Mouse (Mus musculus) heart, postnatal 10 days (tissue): ENCODE results near the gene Shroom3. TPM values are rescaled to one million over a fixed set of nuclear protein-coding genes. Genes with fewer than 3 reads are reported as not detected.
"Not testable (repeated sequence)": the region's sequence is repeated elsewhere in the genome, so short reads cannot be mapped to it uniquely, and the experiment has no call there.

Experiments
- DNase-seq, 2 experiments: peaks; one replicate each; pipeline ENCODE4 v3.0.0; 2021
- intact Hi-C: fragments of 180-260 bp; cut with DNase I; formaldehyde crosslinking; loops from one replicate; pipeline ENCODE4 v1.15.1; 2025
- total RNA-seq, 2 experiments: library from RNA; stranded (reverse); gene quantifications; 2 replicates each; pipeline ENCODE4 v1.2.3; 2021

Gene Shroom3
- total RNA-seq, 2 experiments from 2014 or later = 32.5 to 45.5 TPM

GRCm38 (mm10) chr5:92919390-92919789 lies 236.2 kb downstream of the Shroom3 start:
- no peak for DNase-seq
- intact Hi-C loops = no loop called here

- DNase-seq = no peak
- intact Hi-C loops = no loop called here
Observed at GRCm38 (mm10) chr5:92920984-92921383, 237.7 kb downstream of the Shroom3 start.

- intact Hi-C loops = no loop called here
Observed at GRCm38 (mm10) chr5:92921728-92922127, 238.5 kb downstream of the Shroom3 start.

GRCm38 (mm10) chr5:92922981-92923380 lies 239.7 kb downstream of the Shroom3 start:
- DNase-seq, intact Hi-C loops: not testable (repeated sequence)

More at GRCm38 (mm10) chr5:92921728-92922127, 238.5 kb downstream of the Shroom3 start:
- DNase-seq = no peak

GRCm38 (mm10) chr5:92924851-92925477 lies 241.7 kb downstream of the Shroom3 start:
- peak; percentile 63 to 70 for DNase-seq

GRCm38 (mm10) chr5:92927667-92928066 lies 244.4 kb downstream of the Shroom3 start:
- intact Hi-C loops = no loop called here
- DNase-seq = no peak

More at GRCm38 (mm10) chr5:92924851-92925477, 241.7 kb downstream of the Shroom3 start:
- intact Hi-C loops = no loop called here

GRCm38 (mm10) chr5:92930557-92930956 lies 247.3 kb downstream of the Shroom3 start:
- no peak for DNase-seq
- intact Hi-C loops = no loop called here

- intact Hi-C loops = no loop called here
Observed at GRCm38 (mm10) chr5:92931298-92931697, 248.1 kb downstream of the Shroom3 start.

GRCm38 (mm10) chr5:92933010-92933409 lies 249.8 kb downstream of the Shroom3 start:
- no peak for DNase-seq
- intact Hi-C loops = no loop called here

More at GRCm38 (mm10) chr5:92931298-92931697, 248.1 kb downstream of the Shroom3 start:
- DNase-seq = no peak

GRCm38 (mm10) chr5:92933599-92934217 lies 250.5 kb downstream of the Shroom3 start:
- no peak for DNase-seq
- intact Hi-C loops = no loop called here

GRCm38 (mm10) chr5:92934269-92934939 lies 251.2 kb downstream of the Shroom3 start:
- intact Hi-C loops = no loop called here

GRCm38 (mm10) chr5:92935883-92936282 lies 252.6 kb downstream of the Shroom3 start:
- intact Hi-C loops = no loop called here
- no peak for DNase-seq

More at GRCm38 (mm10) chr5:92934269-92934939, 251.2 kb downstream of the Shroom3 start:
- DNase-seq = no peak

- DNase-seq = no peak
Observed at GRCm38 (mm10) chr5:92937701-92938100, 254.5 kb downstream of the Shroom3 start.

GRCm38 (mm10) chr5:92939246-92939995 lies 256.2 kb downstream of the Shroom3 start:
- no peak for DNase-seq
- intact Hi-C loops = no loop called here

More at GRCm38 (mm10) chr5:92937701-92938100, 254.5 kb downstream of the Shroom3 start:
- intact Hi-C loops = no loop called here

GRCm38 (mm10) chr5:92942166-92942565 lies 258.9 kb downstream of the Shroom3 start:
- no peak for DNase-seq

GRCm38 (mm10) chr5:92942577-92942976 lies 259.3 kb downstream of the Shroom3 start:
- intact Hi-C loops = no loop called here
- no peak for DNase-seq

More at GRCm38 (mm10) chr5:92942166-92942565, 258.9 kb downstream of the Shroom3 start:
- intact Hi-C loops = no loop called here

- intact Hi-C loops = no loop called here
- no peak for DNase-seq
Observed at GRCm38 (mm10) chr5:92944867-92945266, 261.6 kb downstream of the Shroom3 start.

GRCm38 (mm10) chr5:92948972-92949745 lies 265.9 kb downstream of the Shroom3 start:
- intact Hi-C loops = no loop called here
- DNase-seq = no peak

GRCm38 (mm10) chr5:92950583-92950982 lies 267.3 kb downstream of the Shroom3 start:
- DNase-seq = no peak
- intact Hi-C loops = loop anchor here (5.0 to 10.0 kb wide), 3 partner anchors 133 to 486 kb away; partner anchors contain the start of gene Shroom3

GRCm38 (mm10) chr5:92951079-92951478 lies 267.8 kb downstream of the Shroom3 start:
- intact Hi-C loops = loop anchor here (5.0 to 10.0 kb wide), 3 partner anchors 134 to 486 kb away; partner anchors contain the start of gene Shroom3

More at GRCm38 (mm10) chr5:92951079-92951478, 267.8 kb downstream of the Shroom3 start:
- no peak for DNase-seq
